Mouse (Mus musculus) embryonic facial prominence, embryonic 11.5 days (tissue): ENCODE results near the gene Lin28a. TPM values are rescaled to one million over a fixed set of nuclear protein-coding genes. Genes with fewer than 3 reads are reported as not detected.

Source experiments
- ATAC-seq: fragments of 200-750 bp; cut with Nextera tagmentation; replicated peaks from 2 replicates; pipeline ENCODE4 v1.8.0; 2017; ENCODE audit warnings: low read depth; ENCODE audit not compliant: insufficient number of reproducible peaks, low FRiP score, low TSS enrichment
- DNase-seq: peaks from one replicate; pipeline ENCODE4 v3.0.0-alpha.2; 2015; ENCODE audit warnings: low spot score
- H3K27ac ChIP-seq: fragments of 300-500 bp; sonication (generic); replicated peaks from 2 replicates; pipeline ENCODE4 v1.5.1; 2014; ENCODE audit warnings: mild to moderate bottlenecking, low read depth, low read length, control low read depth
- H3K27me3 ChIP-seq: fragments of 300-500 bp; sonication (generic); 2 replicates; pipeline ENCODE4 v1.6.1; 2014; ENCODE audit warnings: mild to moderate bottlenecking, low read length, moderate library complexity, mixed read lengths; ENCODE audit not compliant: control insufficient read depth, insufficient read depth
- H3K36me3 ChIP-seq: fragments of 300-500 bp; sonication (generic); replicated peaks from 2 replicates; pipeline ENCODE4 v1.6.1; 2014; ENCODE audit warnings: low read depth, mild to moderate bottlenecking, low read length, moderate library complexity, mixed read lengths; ENCODE audit not compliant: control insufficient read depth, insufficient read depth
- H3K4me1 ChIP-seq: fragments of 300-500 bp; sonication (generic); 2 replicates; pipeline ENCODE4 v1.6.1; 2014; ENCODE audit warnings: low read length, mixed read lengths; ENCODE audit not compliant: control insufficient read depth, insufficient read depth
- H3K4me2 ChIP-seq: fragments of 300-500 bp; sonication (generic); 2 replicates; pipeline ENCODE4 v1.6.1; 2014; ENCODE audit warnings: low read depth, mild to moderate bottlenecking, control low read depth, low read length, moderate library complexity
- H3K4me3 ChIP-seq: fragments of 300-500 bp; sonication (generic); 2 replicates; pipeline ENCODE4 v1.5.1; 2014; ENCODE audit warnings: low read depth, low read length, control low read depth
- H3K9ac ChIP-seq: fragments of 300-500 bp; sonication (generic); replicated peaks from 2 replicates; pipeline ENCODE4 v1.6.1; 2014; ENCODE audit warnings: mild to moderate bottlenecking, control low read depth, low read length
- H3K9me3 ChIP-seq: fragments of 300-500 bp; sonication (generic); replicated peaks from 2 replicates; pipeline ENCODE4 v1.6.1; 2016; ENCODE audit warnings: mild to moderate bottlenecking, low read length, inconsistent platforms, mixed read lengths; ENCODE audit not compliant: control insufficient read depth
- WGBS: fragments of 180-500 bp; shearing (Covaris S2); extraction: QIAGEN DNeasy Blood & Tissue Kit; methylation state at CpG from one replicate; pipeline ENCODE4 v1.1.7; 2014; 5-methylcytosine and 5-hydroxymethylcytosine counted together
- polyA plus RNA-seq: library from polyadenylated mRNA; unstranded; fragments of >200 nt; fragmentation: Nextera tagmentation; extraction: Ambion mirVana; gene quantifications from 2 replicates; pipeline ENCODE4 v1.2.1, GENCODE M21; 2014

Lin28a gene
- polyA plus RNA-seq, 1 experiment from 2014 or later, result 0.49 TPM

GRCm38 (mm10) chr4:133956358-133956757 lies 62.3 kb downstream of the Lin28a start:
- Histone ChIP-seq H3K4me2 (no peak overlapping the region), H3K27ac (no peak overlapping the region), H3K9ac (no peak overlapping the region), H3K4me3 (no peak overlapping the region), H3K27me3 (no peaks in the 10 kb centered on the region), H3K36me3 (no peaks in the 10 kb centered on the region), H3K9me3 (no peaks in the 10 kb centered on the region), H3K4me1 (no peaks in the 10 kb centered on the region)
- no peak for DNase-seq
- no peak for ATAC-seq
- 80% methylated on average over 4 of the region's 4 CpGs for WGBS

Other genes starting within 250 kb of the Lin28a start
- gene Rps6ka1, start 131.0 kb downstream of the Lin28a start, polyA plus RNA-seq, result 34.9 and 39.1 TPM in 2 replicates
- 3,707 and 3,970 TPM in 2 replicates for gene Hmgn2, start 50.2 kb downstream of the Lin28a start, polyA plus RNA-seq
- 38.1 and 46.1 TPM in 2 replicates for gene Dhdds, start 17.9 kb downstream of the Lin28a start, polyA plus RNA-seq
- gene Zfp683, start 35.0 kb upstream of the Lin28a start, polyA plus RNA-seq, result not detected in 2 replicates
- 1.8 and 3.6 TPM in 2 replicates for gene Crybg2, start 42.0 kb upstream of the Lin28a start, polyA plus RNA-seq
- 5.2 and 5.4 TPM in 2 replicates for gene Cd52, start 76.2 kb upstream of the Lin28a start, polyA plus RNA-seq
- gene Ubxn11, start 83.7 kb upstream of the Lin28a start, polyA plus RNA-seq, result 5.7 and 6.0 TPM in 2 replicates
- gene Sh3bgrl3, start 109.9 kb upstream of the Lin28a start, polyA plus RNA-seq, result 316 TPM in 2 replicates
- gene Cep85, start 168.3 kb upstream of the Lin28a start, polyA plus RNA-seq, result 27.5 and 29.4 TPM in 2 replicates
- gene Gm7534, start 184.2 kb upstream of the Lin28a start, polyA plus RNA-seq, result 0.14 TPM in 2 replicates
- 0.14 TPM in 1 of 2 replicates, not detected in the other for gene Catsper4, start 208.5 kb upstream of the Lin28a start, polyA plus RNA-seq
- 0.93 and 1.1 TPM in 2 replicates for gene Cnksr1, start 219.6 kb upstream of the Lin28a start, polyA plus RNA-seq
- 0.39 and 0.65 TPM in 2 replicates for gene E130218I03Rik, start 224.8 kb upstream of the Lin28a start, polyA plus RNA-seq
- gene Zfp593, start 226.8 kb upstream of the Lin28a start, polyA plus RNA-seq, result 16.5 and 18.3 TPM in 2 replicates
- not detected in 2 replicates for gene Gm30191, start 228.1 kb upstream of the Lin28a start, polyA plus RNA-seq
- 5.7 and 7.7 TPM in 2 replicates for gene Grrp1, start 235.3 kb upstream of the Lin28a start, polyA plus RNA-seq